Mouse (Mus musculus): ENCODE data around the gene Usp6nl. TPM values are rescaled to one million over a fixed set of nuclear protein-coding genes. Genes with fewer than 3 reads are reported as not detected.
A peak's percentile ranks its signal among the peaks of the same experiment; 100 is the strongest.

The Usp6nl gene
- polyA plus RNA-seq, 1 experiment from 2014 or later, result 8.9 TPM

- DNase-seq (ENCODE audit: low spot score), result no peak
- Histone ChIP-seq H3K27me3 (ENCODE audit: control insufficient read depth, insufficient read depth, low read length) (no peaks in the 10 kb centered on the region), H3K4me3 (ENCODE audit: low read depth, low read length) (no peak overlapping the region), H3K36me3 (ENCODE audit: control insufficient read depth, insufficient read depth, low read length) (no peaks in the 10 kb centered on the region), H3K27ac (replicated peaks) (no peak overlapping the region; the same call in 1 of the 2 replicates), H3K9me3 (ENCODE audit: control insufficient read depth, low read length) (no peaks in the 10 kb centered on the region), H3K4me2 (replicated peaks; ENCODE audit: low read depth) (no peak overlapping the region), H3K4me1 (replicated peaks; ENCODE audit: control insufficient read depth, insufficient read depth) (no peaks in the 10 kb centered on the region), H3K9ac (ENCODE audit: low read length) (no peak overlapping the region)
- ATAC-seq (ENCODE audit: low FRiP score, low TSS enrichment), result peak; percentile 64; the same call in 1 of the 2 replicates
- TF ChIP-seq CTCF (IDR thresholded peaks at IDR 0.05; ENCODE audit: low read depth), result no peak
- TF ChIP-seq EP300 (optimal IDR thresholded peaks at IDR 0.05), result no peak
- 38% methylated on average over 10 of the region's 10 CpGs for WGBS
Observed at GRCm38 (mm10) chr2:6463772-6464661, 141.6 kb downstream of the Usp6nl start.

GRCm38 (mm10) chr2:6466396-6466795 is 143.9 kb downstream of the Usp6nl start:
- H3K27me3 ChIP-seq (ENCODE audit: control insufficient read depth, insufficient read depth, low read length), result no peaks in the 10 kb centered on the region
- no peaks in the 10 kb centered on the region for H3K9me3 ChIP-seq (ENCODE audit: control insufficient read depth, low read length)
- no peak overlapping the region for H3K4me2 ChIP-seq (replicated peaks; ENCODE audit: low read depth)
- WGBS, result 64% methylated on average over 6 of the region's 6 CpGs
- TF ChIP-seq CTCF (IDR thresholded peaks at IDR 0.05; ENCODE audit: low read depth), result no peak
- TF ChIP-seq EP300 (optimal IDR thresholded peaks at IDR 0.05), result no peak
- ATAC-seq (ENCODE audit: low FRiP score, low TSS enrichment), result no peak
- H3K4me1 ChIP-seq (replicated peaks; ENCODE audit: control insufficient read depth, insufficient read depth), result no peaks in the 10 kb centered on the region
- H3K9ac ChIP-seq (ENCODE audit: low read length), result no peak overlapping the region
- no peak overlapping the region for H3K4me3 ChIP-seq (ENCODE audit: low read depth, low read length)
- no peak overlapping the region for H3K27ac ChIP-seq (replicated peaks)
- no peak for DNase-seq (ENCODE audit: low spot score)
- no peaks in the 10 kb centered on the region for H3K36me3 ChIP-seq (ENCODE audit: control insufficient read depth, insufficient read depth, low read length)

DNA sequence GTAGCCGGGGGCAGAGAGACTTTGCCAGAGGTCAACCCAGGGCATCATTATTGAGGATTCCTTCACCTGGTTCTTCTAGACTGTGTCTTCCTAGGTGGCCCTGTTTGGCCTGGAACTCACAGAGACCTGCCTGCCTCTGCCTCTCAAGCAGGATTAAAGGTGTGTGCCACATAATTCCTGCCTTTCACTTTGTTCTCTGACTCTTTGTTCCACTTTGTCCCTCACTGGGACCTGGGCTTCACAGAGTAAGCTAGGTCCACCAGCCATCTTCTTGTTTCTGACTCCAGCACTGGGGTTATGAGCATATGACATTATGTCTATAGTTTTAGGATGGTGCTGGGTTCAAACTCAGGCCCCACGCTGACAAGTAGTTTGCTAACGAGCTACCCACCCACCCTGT is 144.9 kb downstream of the Usp6nl start:
- TF ChIP-seq EP300 (optimal IDR thresholded peaks at IDR 0.05), result no peak
- no peak for TF ChIP-seq CTCF (IDR thresholded peaks at IDR 0.05; ENCODE audit: low read depth)
- WGBS, result 93% methylated on average over 3 of the region's 3 CpGs
- Histone ChIP-seq H3K9ac (ENCODE audit: low read length) (no peak overlapping the region), H3K4me1 (replicated peaks; ENCODE audit: control insufficient read depth, insufficient read depth) (no peaks in the 10 kb centered on the region), H3K4me2 (replicated peaks; ENCODE audit: low read depth) (no peak overlapping the region), H3K27ac (replicated peaks) (no peak overlapping the region), H3K9me3 (ENCODE audit: control insufficient read depth, low read length) (no peaks in the 10 kb centered on the region), H3K4me3 (ENCODE audit: low read depth, low read length) (no peak overlapping the region), H3K27me3 (ENCODE audit: control insufficient read depth, insufficient read depth, low read length) (no peaks in the 10 kb centered on the region), H3K36me3 (ENCODE audit: control insufficient read depth, insufficient read depth, low read length) (no peaks in the 10 kb centered on the region)
- DNase-seq (ENCODE audit: low spot score) (no peak), ATAC-seq (ENCODE audit: low FRiP score, low TSS enrichment) (no peak)

DNA sequence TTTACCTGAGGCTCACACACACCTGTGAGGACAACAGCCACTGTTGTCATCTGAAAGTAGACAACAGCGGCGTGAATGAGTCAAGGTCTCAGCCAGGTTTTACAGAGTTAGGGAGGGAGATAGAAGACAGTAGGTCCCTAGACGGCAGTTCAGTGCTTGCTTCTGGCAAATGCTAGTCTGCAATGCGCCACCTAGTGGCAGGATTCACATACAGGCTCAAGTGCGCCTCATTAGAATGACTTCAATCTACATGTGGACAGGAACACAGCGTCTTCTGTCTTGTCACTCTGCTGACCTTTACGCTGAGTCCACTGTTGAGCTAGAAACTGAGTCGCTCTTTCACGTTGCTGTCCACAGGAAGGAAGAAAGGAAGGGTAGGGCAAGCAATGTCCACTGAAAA is 146.7 kb downstream of the Usp6nl start:
- H3K4me3 ChIP-seq (ENCODE audit: low read depth, low read length), result no peak overlapping the region
- TF ChIP-seq CTCF (IDR thresholded peaks at IDR 0.05; ENCODE audit: low read depth), result peak; percentile 94
- no peak for TF ChIP-seq EP300 (optimal IDR thresholded peaks at IDR 0.05)
- WGBS, result 34% methylated on average over 9 of the region's 9 CpGs
- no peaks in the 10 kb centered on the region for H3K9me3 ChIP-seq (ENCODE audit: control insufficient read depth, low read length)
- H3K27ac ChIP-seq (replicated peaks), result no peak overlapping the region
- H3K27me3 ChIP-seq (ENCODE audit: control insufficient read depth, insufficient read depth, low read length), result no peaks in the 10 kb centered on the region
- no peaks in the 10 kb centered on the region for H3K36me3 ChIP-seq (ENCODE audit: control insufficient read depth, insufficient read depth, low read length)
- DNase-seq (ENCODE audit: low spot score) (peak; percentile 72), ATAC-seq (ENCODE audit: low FRiP score, low TSS enrichment) (peak; percentile 24; the same call in 1 of the 2 replicates)
- no peaks in the 10 kb centered on the region for H3K4me1 ChIP-seq (replicated peaks; ENCODE audit: control insufficient read depth, insufficient read depth)
- no peak overlapping the region for H3K4me2 ChIP-seq (replicated peaks; ENCODE audit: low read depth)
- no peak overlapping the region for H3K9ac ChIP-seq (ENCODE audit: low read length)

GRCm38 (mm10) chr2:6471110-6471611 is 148.7 kb downstream of the Usp6nl start:
- Histone ChIP-seq H3K27me3 (ENCODE audit: control insufficient read depth, insufficient read depth, low read length) (no peaks in the 10 kb centered on the region), H3K4me3 (ENCODE audit: low read depth, low read length) (no peak overlapping the region), H3K4me2 (replicated peaks; ENCODE audit: low read depth) (no peak overlapping the region), H3K9ac (ENCODE audit: low read length) (no peak overlapping the region), H3K36me3 (ENCODE audit: control insufficient read depth, insufficient read depth, low read length) (no peaks in the 10 kb centered on the region), H3K4me1 (replicated peaks; ENCODE audit: control insufficient read depth, insufficient read depth) (no peaks in the 10 kb centered on the region), H3K27ac (replicated peaks) (0 out of 2 replicates have a peak overlapping the region, but pooled peaks have one; percentile 0), H3K9me3 (ENCODE audit: control insufficient read depth, low read length) (no peaks in the 10 kb centered on the region)
- ATAC-seq (ENCODE audit: low FRiP score, low TSS enrichment), result 0 out of 2 replicates have a peak, but pooled peaks have one; percentile 32
- 51% methylated on average over 4 of the region's 4 CpGs for WGBS
- TF ChIP-seq CTCF (IDR thresholded peaks at IDR 0.05; ENCODE audit: low read depth) (no peak), EP300 (optimal IDR thresholded peaks at IDR 0.05) (no peak)
- no peak for DNase-seq (ENCODE audit: low spot score)

- H3K4me3 ChIP-seq (ENCODE audit: low read depth, low read length), result no peak overlapping the region
- DNase-seq (ENCODE audit: low spot score) (no peak), ATAC-seq (ENCODE audit: low FRiP score, low TSS enrichment) (no peak)
- no peak overlapping the region for H3K27ac ChIP-seq (replicated peaks)
- 76% methylated on average over 5 of the region's 5 CpGs for WGBS
- H3K36me3 ChIP-seq (ENCODE audit: control insufficient read depth, insufficient read depth, low read length), result no peaks in the 10 kb centered on the region
- H3K4me2 ChIP-seq (replicated peaks; ENCODE audit: low read depth), result no peak overlapping the region
- no peak overlapping the region for H3K9ac ChIP-seq (ENCODE audit: low read length)
- no peaks in the 10 kb centered on the region for H3K9me3 ChIP-seq (ENCODE audit: control insufficient read depth, low read length)
- TF ChIP-seq EP300 (optimal IDR thresholded peaks at IDR 0.05) (no peak), CTCF (IDR thresholded peaks at IDR 0.05; ENCODE audit: low read depth) (peak; percentile 28)
- H3K27me3 ChIP-seq (ENCODE audit: control insufficient read depth, insufficient read depth, low read length), result no peaks in the 10 kb centered on the region
- H3K4me1 ChIP-seq (replicated peaks; ENCODE audit: control insufficient read depth, insufficient read depth), result peaks cover under 1% of the 10 kb centered on the region; the same call in 1 of the 2 replicates
Observed at GRCm38 (mm10) chr2:6473829-6474228, 151.4 kb downstream of the Usp6nl start.

Measured in stomach, postnatal 0 days (tissue).